Mouse (Mus musculus): Measurements from ENCODE around the gene Aldh3a1. TPM values are rescaled to one million over a fixed set of nuclear protein-coding genes. Genes with fewer than 3 reads are reported as not detected.
"Not testable (repeated sequence)": the region's sequence is repeated elsewhere in the genome, so short reads cannot be mapped to it uniquely, and the experiment has no call there.

The Aldh3a1 gene
- not detected in 2 replicates for polyA plus RNA-seq (2016; fragmentation: Nextera tagmentation; extraction: Ambion mirVana)

GRCm38 (mm10) chr11:61207487-61208246, at the start of gene Aldh3a1:
Gene Aldh3a1, plus strand, starts transcription at chr11:61207537.
- H3K4me1 ChIP-seq, result no peaks in the 10 kb centered on the region
- H3K4me2 ChIP-seq (replicated peaks), result no peak within 1 kb of the TSS
- H3K27me3 ChIP-seq, result peaks cover 15% of the 10 kb centered on the region; the same call in 1 of the 2 replicates
- H3K36me3 ChIP-seq, result no peaks in the 10 kb centered on the region
- H3K27ac ChIP-seq, result no peak within 1 kb of the TSS
- H3K9me3 ChIP-seq (replicated peaks), result no peaks in the 10 kb centered on the region
- WGBS, result 75% methylated on average over 10 of the region's 10 CpGs
- no peak within 1 kb of the TSS for H3K4me3 ChIP-seq
- ATAC-seq (ENCODE audit: low FRiP score), result no peak
- no peak within 1 kb of the TSS; the same call in 1 of the 2 replicates for H3K9ac ChIP-seq

DNA sequence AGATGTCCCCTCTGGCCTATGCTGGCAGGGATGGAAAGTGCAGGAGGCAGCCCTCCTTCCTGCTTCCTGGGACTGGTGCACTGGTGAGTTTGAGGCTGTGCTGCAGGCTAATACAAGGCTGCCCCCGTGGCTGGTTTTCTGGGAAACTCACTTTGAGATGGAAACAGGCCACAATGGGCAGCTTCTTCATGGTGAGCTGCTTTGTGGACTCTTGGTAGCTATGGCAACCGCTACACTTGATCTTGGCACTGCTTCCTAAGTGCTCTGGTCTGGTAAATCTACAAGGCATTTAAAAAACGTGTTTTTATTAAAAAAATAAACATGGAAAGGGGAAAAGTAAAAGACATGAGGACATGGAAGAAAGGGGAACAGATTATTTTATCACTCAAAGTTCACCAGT, 49.2 kb upstream of the Aldh3a1 start:
- ATAC-seq (ENCODE audit: low FRiP score), result no peak
- no peak overlapping the region for H3K27ac ChIP-seq

GRCm38 (mm10) chr11:61159796-61160732, 47.3 kb upstream of the Aldh3a1 start:
- no peak for ATAC-seq (ENCODE audit: low FRiP score)
- no peak overlapping the region for H3K27ac ChIP-seq
- H3K4me2 ChIP-seq (replicated peaks), result no peak overlapping the region
- no peaks in the 10 kb centered on the region for H3K27me3 ChIP-seq
- no peaks in the 10 kb centered on the region for H3K4me1 ChIP-seq
- H3K36me3 ChIP-seq, result peaks cover 100% of the 10 kb centered on the region
- H3K9me3 ChIP-seq (replicated peaks), result no peaks in the 10 kb centered on the region
- WGBS, result 78% methylated on average over 11 of the region's 11 CpGs
- H3K9ac ChIP-seq, result no peak overlapping the region
- no peak overlapping the region for H3K4me3 ChIP-seq

More for the DNA sequence above, 49.2 kb upstream of the Aldh3a1 start:
- Histone ChIP-seq H3K9ac (no peak overlapping the region), H3K27me3 (no peaks in the 10 kb centered on the region), H3K4me2 (replicated peaks) (no peak overlapping the region), H3K4me1 (no peaks in the 10 kb centered on the region), H3K4me3 (no peak overlapping the region), H3K9me3 (replicated peaks) (no peaks in the 10 kb centered on the region), H3K36me3 (peaks cover 100% of the 10 kb centered on the region)
- WGBS, result 71% methylated on average over 3 of the region's 3 CpGs

- no peaks in the 10 kb centered on the region for H3K4me1 ChIP-seq
- no peak overlapping the region for H3K4me3 ChIP-seq
- 92% methylated on average over 13 of the region's 13 CpGs for WGBS
- no peaks in the 10 kb centered on the region for H3K9me3 ChIP-seq (replicated peaks)
- H3K4me2 ChIP-seq (replicated peaks), result no peak overlapping the region
- peaks cover 99% of the 10 kb centered on the region for H3K36me3 ChIP-seq
- H3K9ac ChIP-seq, result no peak overlapping the region
- no peak for ATAC-seq (ENCODE audit: low FRiP score)
- no peaks in the 10 kb centered on the region for H3K27me3 ChIP-seq
- no peak overlapping the region for H3K27ac ChIP-seq
Measured at GRCm38 (mm10) chr11:61161121-61161520, 46.2 kb upstream of the Aldh3a1 start.

DNA sequence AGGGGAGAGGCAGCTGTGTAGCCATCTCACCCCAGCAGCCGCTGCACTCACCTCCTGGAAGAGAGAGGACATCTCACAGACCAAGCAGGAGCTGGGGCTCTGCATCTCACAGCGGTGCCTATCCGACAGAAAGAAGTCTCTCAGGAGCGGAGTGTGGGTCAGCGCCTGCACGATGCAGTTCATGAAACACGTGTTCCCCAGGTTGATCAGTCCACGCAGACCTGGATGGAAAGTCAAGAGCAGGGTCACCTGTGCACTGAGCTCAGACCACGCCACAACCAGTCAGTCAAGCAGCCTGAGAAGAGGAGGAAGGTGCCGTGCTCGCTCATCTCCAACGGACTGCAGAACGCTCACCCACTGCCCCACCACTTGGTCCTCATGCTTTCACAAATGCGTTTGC, 44.6 kb upstream of the Aldh3a1 start:
- Histone ChIP-seq H3K4me2 (replicated peaks) (no peak overlapping the region), H3K9me3 (replicated peaks) (no peaks in the 10 kb centered on the region), H3K27me3 (no peaks in the 10 kb centered on the region), H3K36me3 (peaks cover 99% of the 10 kb centered on the region), H3K4me3 (no peak overlapping the region), H3K4me1 (no peaks in the 10 kb centered on the region), H3K27ac (no peak overlapping the region), H3K9ac (no peak overlapping the region)
- 98% methylated on average over 14 of the region's 14 CpGs for WGBS
- ATAC-seq (ENCODE audit: low FRiP score), result no peak

GRCm38 (mm10) chr11:61163341-61163740, 44.0 kb upstream of the Aldh3a1 start:
- Histone ChIP-seq H3K36me3 (peaks cover 99% of the 10 kb centered on the region), H3K27ac (no peak overlapping the region), H3K27me3 (no peaks in the 10 kb centered on the region), H3K4me2 (replicated peaks) (no peak overlapping the region), H3K4me3 (no peak overlapping the region), H3K9ac (no peak overlapping the region), H3K4me1 (peaks cover 3% of the 10 kb centered on the region), H3K9me3 (replicated peaks) (no peaks in the 10 kb centered on the region)
- WGBS, result 89% methylated on average over 3 of the region's 3 CpGs
- ATAC-seq (ENCODE audit: low FRiP score), result no peak

DNA sequence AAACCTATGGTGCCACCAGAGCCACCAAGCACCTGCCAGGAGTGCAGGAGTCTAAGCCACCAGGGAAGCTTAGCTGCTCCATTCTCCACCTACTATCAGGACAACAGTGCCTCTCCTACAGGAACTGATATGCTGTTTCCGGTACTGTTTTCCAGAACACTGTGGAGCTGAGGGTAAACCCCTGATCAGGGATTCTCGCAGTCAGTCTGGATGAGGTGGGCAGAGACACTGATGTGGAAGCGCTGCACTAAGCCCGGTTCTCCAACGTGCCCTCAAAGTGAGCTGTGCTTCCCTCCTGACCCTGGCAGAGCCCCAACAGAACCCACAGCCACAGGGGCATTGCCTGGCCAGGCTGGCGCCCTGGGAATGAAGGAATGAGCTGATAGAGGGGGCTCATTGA, 43.0 kb upstream of the Aldh3a1 start:
- ATAC-seq (ENCODE audit: low FRiP score), result no peak
- H3K27me3 ChIP-seq, result no peaks in the 10 kb centered on the region
- no peak overlapping the region for H3K9ac ChIP-seq
- no peak overlapping the region for H3K4me3 ChIP-seq
- H3K36me3 ChIP-seq, result peaks cover 89% of the 10 kb centered on the region
- no peak overlapping the region for H3K27ac ChIP-seq
- 93% methylated on average over 6 of the region's 6 CpGs for WGBS
- no peak overlapping the region for H3K4me2 ChIP-seq (replicated peaks)
- peaks cover 12% of the 10 kb centered on the region for H3K4me1 ChIP-seq
- H3K9me3 ChIP-seq (replicated peaks), result no peaks in the 10 kb centered on the region

DNA sequence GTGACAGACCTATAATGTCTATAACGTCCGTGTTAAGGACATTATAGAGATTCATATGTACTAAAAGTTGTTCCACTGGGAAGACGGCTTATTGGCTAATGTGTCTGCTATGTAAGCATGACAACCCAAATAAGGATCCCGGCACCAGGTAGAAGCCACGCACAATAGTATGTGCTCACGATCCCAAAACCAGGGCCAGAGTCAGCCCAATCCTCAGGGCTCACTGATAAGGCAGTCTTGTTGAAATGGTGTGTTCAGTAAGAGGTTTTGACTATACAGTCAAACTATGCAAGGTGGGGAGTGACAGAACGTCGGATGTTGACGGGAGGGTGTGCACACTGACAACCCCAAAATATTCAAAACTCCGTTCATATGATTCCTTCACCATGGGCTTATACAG, 42.5 kb upstream of the Aldh3a1 start:
- no peaks in the 10 kb centered on the region for H3K9me3 ChIP-seq (replicated peaks)
- no peak overlapping the region for H3K27ac ChIP-seq
- peaks cover 84% of the 10 kb centered on the region for H3K36me3 ChIP-seq
- no peak overlapping the region for H3K4me3 ChIP-seq
- no peak overlapping the region for H3K9ac ChIP-seq
- H3K4me1 ChIP-seq, result peaks cover 16% of the 10 kb centered on the region
- no peak overlapping the region for H3K4me2 ChIP-seq (replicated peaks)
- no peaks in the 10 kb centered on the region for H3K27me3 ChIP-seq
- 96% methylated on average over 10 of the region's 10 CpGs for WGBS
- ATAC-seq (ENCODE audit: low FRiP score), result no peak

DNA sequence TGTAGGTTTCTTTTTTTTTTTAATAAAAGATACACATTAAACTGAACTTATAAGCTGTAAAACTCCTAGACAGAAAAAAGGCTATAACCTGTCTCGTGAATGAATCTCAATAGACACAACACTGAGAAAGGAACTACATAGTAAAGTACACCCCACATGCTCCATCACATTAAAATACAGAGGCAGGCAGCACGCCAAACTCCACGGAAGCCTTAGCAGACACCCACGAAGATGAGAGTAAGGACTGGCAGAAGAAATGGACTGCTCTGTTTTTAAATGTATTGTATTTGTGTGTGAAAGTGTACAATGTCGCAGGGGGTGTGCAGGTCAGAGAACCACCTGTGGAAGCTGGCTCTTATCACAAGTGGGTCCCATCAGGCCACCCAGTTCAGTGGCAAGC, 37.2 kb upstream of the Aldh3a1 start:
- no peak overlapping the region for H3K4me2 ChIP-seq (replicated peaks)
- peaks cover 49% of the 10 kb centered on the region for H3K4me1 ChIP-seq
- WGBS, result 84% methylated on average over 5 of the region's 5 CpGs

GRCm38 (mm10) chr11:61173477-61173876, 33.9 kb upstream of the Aldh3a1 start:
- not testable (repeated sequence) for ATAC-seq (ENCODE audit: low FRiP score); H3K27me3 ChIP-seq; H3K36me3 ChIP-seq; H3K27ac ChIP-seq; H3K9me3 ChIP-seq (replicated peaks)
- Histone ChIP-seq H3K4me3 (peak overlapping the region; percentile 99), H3K4me2 (replicated peaks) (peak overlapping the region; percentile 71), H3K4me1 (peaks cover 45% of the 10 kb centered on the region), H3K9ac (peak overlapping the region; percentile 54)
- WGBS, result 33% methylated on average over 15 of the region's 15 CpGs

More for the DNA sequence above, 37.2 kb upstream of the Aldh3a1 start:
- Histone ChIP-seq H3K27ac (no peak overlapping the region), H3K36me3 (peaks cover 36% of the 10 kb centered on the region), H3K4me3 (no peak overlapping the region), H3K9ac (no peak overlapping the region), H3K9me3 (replicated peaks) (no peaks in the 10 kb centered on the region), H3K27me3 (no peaks in the 10 kb centered on the region)
- ATAC-seq (ENCODE audit: low FRiP score), result no peak

- WGBS, result 1% methylated on average over 28 of the region's 28 CpGs
- peaks cover 5% of the 10 kb centered on the region; the same call in 1 of the 2 replicates for H3K36me3 ChIP-seq
- H3K9ac ChIP-seq, result peak overlapping the region; percentile 99
- no peaks in the 10 kb centered on the region for H3K9me3 ChIP-seq (replicated peaks)
- ATAC-seq (ENCODE audit: low FRiP score), result peak; percentile 41
- H3K27me3 ChIP-seq, result no peaks in the 10 kb centered on the region
- H3K4me2 ChIP-seq (replicated peaks), result peak overlapping the region; percentile 71
- peak overlapping the region; percentile 99 for H3K4me3 ChIP-seq
- peaks cover 38% of the 10 kb centered on the region for H3K4me1 ChIP-seq
- H3K27ac ChIP-seq, result peak overlapping the region; percentile 99
Measured at GRCm38 (mm10) chr11:61174291-61174820, 33.0 kb upstream of the Aldh3a1 start.
